In genomic region chr4:53853333-53853732, GRCm38 (mm10) we compare ENCODE assay signal across 13 mouse cellular contexts.
"Had no signal": no experiment of that assay in that cellular context is flagged by ENCODE, and none has a peak within 500 bp of the region (broad histone marks: within the 10 kb centered on the region; RNA-seq: fewer than 3 reads in every experiment).

No protein-coding gene starts in this region.

- H3K9ac ChIP-seq: lung, embryonic 14.5 days; midbrain, embryonic 13.5 days; midbrain, embryonic 15.5 days; neural tube, embryonic 12.5 days had no signal

- DNase-seq: lung, adult 18-20 months; lung, embryonic 14.5 days; lung, postnatal 10 days; lung, postnatal 4 days; right cerebral cortex, postnatal 14 days; right cerebral cortex, postnatal 4 days; spleen, adult 18-20 months; thymus, adult 18-20 months; thymus, postnatal 14 days; thymus, postnatal 36 days had no signal

- H3K27me3 ChIP-seq: midbrain, embryonic 13.5 days; midbrain, embryonic 15.5 days; neural tube, embryonic 12.5 days had no signal

- H3K36me3 ChIP-seq: midbrain, embryonic 15.5 days had no signal

- H3K27ac ChIP-seq: midbrain, embryonic 13.5 days; midbrain, embryonic 15.5 days; neural tube, embryonic 12.5 days had no signal

- H3K9me3 ChIP-seq: midbrain, embryonic 13.5 days; midbrain, embryonic 15.5 days; neural tube, embryonic 12.5 days had no signal

- H3K4me3 ChIP-seq: midbrain, embryonic 13.5 days; midbrain, embryonic 15.5 days; neural tube, embryonic 12.5 days had no signal

- H3K4me2 ChIP-seq: lung, embryonic 14.5 days; midbrain, embryonic 13.5 days; midbrain, embryonic 15.5 days; neural tube, embryonic 12.5 days had no signal

- ATAC-seq: midbrain, embryonic 13.5 days; midbrain, embryonic 15.5 days had no signal

- H3K4me1 ChIP-seq: midbrain, embryonic 13.5 days; midbrain, embryonic 15.5 days; neural tube, embryonic 12.5 days had no signal
